Mouse (Mus musculus): Measurements from ENCODE around the gene Pdcd11. TPM values are rescaled to one million over a fixed set of nuclear protein-coding genes. Genes with fewer than 3 reads are reported as not detected.

The Pdcd11 gene
- polyA plus RNA-seq (2015; fragmentation: Nextera tagmentation; extraction: Ambion mirVana): 9.2 and 9.3 TPM in 2 replicates

DNA sequence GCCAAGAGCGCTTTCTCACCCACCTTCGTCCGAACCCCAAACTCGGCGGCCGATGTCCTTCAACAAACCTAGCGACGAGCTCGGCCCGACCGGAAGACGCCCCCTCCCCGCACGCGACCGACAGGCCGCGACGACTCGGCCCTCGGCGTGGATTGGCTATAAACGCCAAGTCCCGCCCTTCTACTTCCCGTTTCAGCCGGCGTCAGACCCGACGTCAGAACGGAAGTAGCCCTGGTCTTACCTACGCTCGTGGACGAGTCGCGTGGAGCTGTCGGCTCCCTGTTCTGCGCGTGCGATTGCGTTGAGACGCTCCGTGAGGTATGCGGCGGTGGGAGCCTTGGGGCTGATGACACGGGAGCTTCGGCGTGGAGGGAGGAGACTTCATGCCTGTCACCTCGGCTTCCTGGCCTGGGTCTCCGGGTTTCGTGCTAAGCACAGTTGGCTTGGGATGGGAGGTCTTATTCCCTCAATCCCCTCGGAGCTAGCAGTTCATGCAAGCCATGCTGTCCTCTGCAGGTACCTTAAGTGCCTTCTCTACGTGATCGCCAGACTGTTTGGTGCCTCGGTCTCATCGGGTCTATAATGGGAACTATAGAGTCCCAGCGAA is at the start of gene Pdcd11, which contains the start of gene Usmg5:
TSS of gene Pdcd11 (plus strand) at position 219 of the 607 bp plus-strand sequence.
TSS of gene Usmg5 (minus strand) at position 98 of the 607 bp plus-strand sequence.
- Histone ChIP-seq H3K27me3 (replicated peaks) (no peaks in the 10 kb centered on the region), H3K4me2 (replicated peaks) (peak within 1 kb of the TSS; percentile 67), H3K27ac (peak within 1 kb of the TSS; percentile 83), H3K9ac (peak within 1 kb of the TSS; percentile 98), H3K4me3 (replicated peaks) (peak within 1 kb of the TSS; percentile 89), H3K9me3 (no peaks in the 10 kb centered on the region), H3K36me3 (peaks cover 4% of the 10 kb centered on the region; the same call in 1 of the 2 replicates), H3K4me1 (replicated peaks) (peaks cover 11% of the 10 kb centered on the region; the same call in 1 of the 2 replicates)
- ATAC-seq: peak; percentile 100
- WGBS: under 1% methylated on average over 56 of the region's 56 CpGs

DNA sequence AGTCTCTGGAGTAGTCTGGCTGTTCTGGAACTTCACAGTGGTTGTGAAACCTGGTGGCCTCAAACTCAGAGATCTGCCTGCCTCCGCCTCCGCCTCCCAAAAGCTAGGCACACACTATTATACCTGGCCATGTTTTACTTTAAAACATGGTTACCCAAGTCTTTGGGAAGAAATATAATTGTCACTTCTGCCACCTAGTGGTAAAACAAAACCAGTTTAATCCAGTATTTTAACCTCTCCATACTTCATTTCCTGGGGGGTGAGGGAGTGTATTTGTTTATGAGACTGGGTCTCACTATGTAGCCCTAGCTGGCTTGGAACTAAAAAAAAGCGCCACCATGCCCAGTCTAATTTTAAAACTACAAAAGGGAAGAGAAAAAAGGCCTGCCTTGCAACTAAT is 47.0 kb upstream of the Pdcd11 start:
- Histone ChIP-seq H3K4me3 (replicated peaks) (no peak overlapping the region), H3K36me3 (0 out of 2 replicates have a peak, but pooled peaks cover 4% of the 10 kb centered on the region), H3K27me3 (replicated peaks) (no peaks in the 10 kb centered on the region), H3K9me3 (no peaks in the 10 kb centered on the region), H3K4me2 (replicated peaks) (no peak overlapping the region), H3K4me1 (replicated peaks) (no peaks in the 10 kb centered on the region), H3K27ac (no peak overlapping the region), H3K9ac (no peak overlapping the region)
- ATAC-seq: no peak
- 85% methylated on average over 3 of the region's 3 CpGs for WGBS

DNA sequence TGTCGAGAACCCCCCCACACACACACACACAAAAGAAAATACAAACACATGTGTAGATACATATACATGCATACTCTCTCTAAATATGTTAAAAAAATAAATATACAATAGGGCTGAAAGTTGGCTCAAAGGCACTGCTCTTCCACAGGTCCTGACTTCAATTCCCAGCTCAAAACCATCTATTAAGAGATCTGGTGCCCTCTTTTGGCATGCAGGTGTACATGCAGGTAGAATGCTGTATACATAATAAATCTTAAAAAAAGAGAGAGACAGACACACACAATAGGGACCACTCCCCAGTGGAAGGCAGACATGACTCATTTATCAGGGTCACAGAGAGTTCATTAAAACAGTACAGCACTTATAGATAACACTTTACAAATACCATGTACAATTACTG is 44.2 kb upstream of the Pdcd11 start:
- Histone ChIP-seq H3K9ac (no peak overlapping the region), H3K27me3 (replicated peaks) (no peaks in the 10 kb centered on the region), H3K4me3 (replicated peaks) (no peak overlapping the region), H3K4me1 (replicated peaks) (peaks cover 9% of the 10 kb centered on the region), H3K36me3 (no peaks in the 10 kb centered on the region), H3K9me3 (no peaks in the 10 kb centered on the region), H3K27ac (no peak overlapping the region), H3K4me2 (replicated peaks) (no peak overlapping the region)
- 93% methylated on average over 1 of the region's 1 CpGs for WGBS
- no peak for ATAC-seq

DNA sequence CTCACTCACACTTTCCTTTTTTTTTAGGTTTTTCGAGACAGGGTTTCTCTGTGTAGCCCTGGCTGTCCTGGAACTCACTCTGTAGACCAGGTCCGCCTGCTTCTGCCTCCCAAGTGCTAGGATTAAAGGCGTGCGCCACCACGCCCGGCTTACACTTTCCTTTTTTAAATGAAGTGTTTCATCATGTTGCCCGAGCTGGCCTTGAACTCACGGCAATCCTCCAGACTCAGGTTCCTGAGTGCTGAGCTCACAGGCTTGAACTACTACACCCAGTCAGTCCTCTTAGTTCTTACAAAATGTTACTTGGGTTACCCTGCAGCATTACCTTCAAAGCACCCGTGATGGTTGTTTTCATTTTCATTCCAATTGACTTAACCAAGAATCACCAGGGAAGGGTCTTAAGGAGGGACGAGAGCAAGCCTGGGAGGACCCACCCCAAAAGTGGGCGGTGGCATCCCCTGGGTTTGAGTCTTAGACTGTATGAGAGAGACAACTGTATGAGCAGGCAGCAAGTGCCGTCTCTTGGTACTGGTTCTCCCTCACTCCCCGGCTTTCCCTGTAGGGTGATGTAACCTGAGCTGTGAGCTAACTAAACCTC is 43.2 kb upstream of the Pdcd11 start:
- WGBS: 86% methylated on average over 13 of the region's 13 CpGs
- Histone ChIP-seq H3K9me3 (no peaks in the 10 kb centered on the region), H3K36me3 (no peaks in the 10 kb centered on the region), H3K27me3 (replicated peaks) (no peaks in the 10 kb centered on the region), H3K4me3 (replicated peaks) (no peak overlapping the region), H3K4me1 (replicated peaks) (peaks cover 9% of the 10 kb centered on the region), H3K27ac (no peak overlapping the region), H3K4me2 (replicated peaks) (no peak overlapping the region), H3K9ac (no peak overlapping the region)
- no peak for ATAC-seq

DNA sequence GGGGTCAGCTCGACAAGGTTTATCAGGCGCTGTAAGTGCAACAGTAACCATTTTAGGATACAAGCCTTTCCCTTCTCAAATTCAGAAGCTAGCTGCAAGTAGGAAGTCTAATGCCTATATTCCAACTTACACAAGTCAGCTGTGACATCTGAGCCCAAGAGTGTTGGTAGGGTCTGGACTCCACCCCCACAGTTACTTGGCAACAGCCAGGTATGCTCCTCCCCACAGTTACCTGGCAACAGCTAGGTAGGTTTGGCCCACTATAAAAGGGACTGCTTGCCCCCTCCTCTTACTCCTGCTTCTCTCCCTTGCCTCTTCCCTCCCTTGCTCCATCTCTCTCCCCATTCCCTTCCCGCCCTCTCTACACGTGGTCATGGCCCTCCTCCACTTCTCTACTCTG is 41.5 kb upstream of the Pdcd11 start:
- no peak overlapping the region for H3K4me3 ChIP-seq (replicated peaks)
- peaks cover 9% of the 10 kb centered on the region for H3K4me1 ChIP-seq (replicated peaks)
- H3K4me2 ChIP-seq (replicated peaks): peak overlapping the region; percentile 65
- H3K27me3 ChIP-seq (replicated peaks): no peaks in the 10 kb centered on the region
- H3K9ac ChIP-seq: no peak overlapping the region
- 54% methylated on average over 4 of the region's 4 CpGs for WGBS
- no peak overlapping the region for H3K27ac ChIP-seq
- no peaks in the 10 kb centered on the region for H3K36me3 ChIP-seq
- no peaks in the 10 kb centered on the region for H3K9me3 ChIP-seq
- no peak for ATAC-seq

DNA sequence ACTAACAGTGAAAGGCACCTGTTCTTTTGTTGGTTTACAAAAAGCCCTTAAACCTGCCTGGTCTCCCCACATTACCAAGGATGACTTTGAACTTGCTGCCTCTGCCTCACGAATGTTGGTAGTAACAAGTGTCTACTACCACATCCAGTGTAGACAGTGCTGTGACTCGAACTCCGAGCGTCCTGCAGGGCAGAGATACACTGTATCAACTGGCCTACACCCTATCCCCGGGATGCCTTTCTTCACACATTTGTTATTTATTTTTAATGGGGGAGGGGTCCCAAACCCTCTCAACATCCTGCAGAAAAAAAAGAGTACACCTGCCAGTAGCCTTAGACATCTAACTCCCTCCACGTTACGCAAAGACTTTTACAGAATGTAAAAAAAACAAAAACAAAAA is 40.7 kb upstream of the Pdcd11 start:
- Histone ChIP-seq H3K27ac (no peak overlapping the region), H3K4me1 (replicated peaks) (peaks cover 9% of the 10 kb centered on the region), H3K4me2 (replicated peaks) (peak overlapping the region; percentile 65), H3K9me3 (no peaks in the 10 kb centered on the region), H3K27me3 (replicated peaks) (no peaks in the 10 kb centered on the region), H3K4me3 (replicated peaks) (peak overlapping the region; percentile 84), H3K36me3 (no peaks in the 10 kb centered on the region), H3K9ac (peak overlapping the region; percentile 82)
- ATAC-seq: no peak
- 6% methylated on average over 7 of the region's 7 CpGs for WGBS

DNA sequence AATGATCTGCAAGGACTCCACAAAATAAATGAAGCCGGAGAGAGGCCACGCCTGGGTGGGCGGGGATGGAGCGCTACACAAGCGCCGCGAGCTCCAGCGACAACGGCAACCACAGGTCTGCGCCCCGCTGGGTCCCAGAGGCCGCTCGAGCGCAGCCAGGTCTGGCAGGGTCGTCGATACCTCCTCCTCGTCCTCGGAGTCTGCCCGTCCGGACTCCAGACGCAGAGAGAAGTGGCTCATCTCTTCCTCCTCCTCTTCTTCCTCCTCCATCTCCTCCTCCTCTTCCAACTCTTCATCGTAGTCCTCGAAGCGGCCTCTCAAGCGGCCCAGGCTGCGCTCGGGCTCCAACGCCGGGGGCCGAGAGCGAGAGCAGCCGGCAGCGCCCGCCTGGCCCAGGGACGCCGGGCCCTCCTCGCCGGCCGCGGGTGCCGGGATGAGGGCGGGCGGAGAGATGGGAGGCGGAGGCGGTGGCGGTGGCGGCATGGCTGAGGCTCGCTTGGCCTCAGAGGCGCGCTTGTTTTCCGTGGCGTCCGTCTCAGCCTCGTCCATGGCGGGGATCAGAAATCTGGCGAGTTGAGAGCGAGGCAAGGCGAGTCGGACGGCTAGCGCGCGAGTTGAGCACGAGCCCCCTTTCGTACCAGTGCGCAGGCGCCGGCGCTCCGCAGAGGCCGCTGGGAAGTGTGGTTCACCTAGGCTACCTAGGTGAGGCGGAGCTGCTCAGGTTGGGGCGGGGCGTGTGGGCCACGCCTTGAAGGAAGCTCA is 40.1 kb upstream of the Pdcd11 start, which contains the start of gene Pcgf6:
TSS of gene Pcgf6 (minus strand) at position 636 of the 762 bp plus-strand sequence.
- peak within 1 kb of the TSS; percentile 82 for H3K9ac ChIP-seq
- under 1% methylated on average over 75 of the region's 75 CpGs for WGBS
- peaks cover 9% of the 10 kb centered on the region for H3K4me1 ChIP-seq (replicated peaks)
- H3K4me2 ChIP-seq (replicated peaks): peak within 1 kb of the TSS; percentile 65
- no peaks in the 10 kb centered on the region for H3K9me3 ChIP-seq
- H3K36me3 ChIP-seq: no peaks in the 10 kb centered on the region
- no peaks in the 10 kb centered on the region for H3K27me3 ChIP-seq (replicated peaks)
- peak within 1 kb of the TSS; percentile 84 for H3K4me3 ChIP-seq (replicated peaks)
- ATAC-seq: peak; percentile 91
- H3K27ac ChIP-seq: peak within 1 kb of the TSS; percentile 91

DNA sequence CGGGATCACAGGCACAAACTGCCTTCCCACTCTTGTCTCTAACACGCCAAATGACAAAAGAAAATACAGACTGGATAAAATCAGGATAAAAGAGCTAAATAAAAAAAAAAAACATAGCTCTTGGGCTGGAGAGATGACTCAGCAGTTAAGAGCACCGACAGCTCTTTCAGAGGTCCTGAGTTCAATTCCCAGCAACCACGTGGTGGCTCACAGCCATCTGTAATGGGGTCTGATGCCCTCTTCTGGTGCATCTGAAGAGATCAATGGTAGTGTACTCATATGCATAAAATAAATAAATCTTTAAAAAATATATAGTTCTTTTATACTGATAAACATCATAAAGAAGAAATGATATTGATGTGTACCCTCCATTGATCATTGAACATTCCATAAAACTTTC is 37.6 kb upstream of the Pdcd11 start:
- no peak for ATAC-seq
- H3K27ac ChIP-seq: no peak overlapping the region
- no peak overlapping the region for H3K4me2 ChIP-seq (replicated peaks)
- no peaks in the 10 kb centered on the region for H3K27me3 ChIP-seq (replicated peaks)
- no peak overlapping the region for H3K9ac ChIP-seq
- no peaks in the 10 kb centered on the region for H3K9me3 ChIP-seq
- peaks cover 9% of the 10 kb centered on the region for H3K4me1 ChIP-seq (replicated peaks)
- H3K36me3 ChIP-seq: no peaks in the 10 kb centered on the region
- 73% methylated on average over 4 of the region's 4 CpGs for WGBS
- H3K4me3 ChIP-seq (replicated peaks): no peak overlapping the region

DNA sequence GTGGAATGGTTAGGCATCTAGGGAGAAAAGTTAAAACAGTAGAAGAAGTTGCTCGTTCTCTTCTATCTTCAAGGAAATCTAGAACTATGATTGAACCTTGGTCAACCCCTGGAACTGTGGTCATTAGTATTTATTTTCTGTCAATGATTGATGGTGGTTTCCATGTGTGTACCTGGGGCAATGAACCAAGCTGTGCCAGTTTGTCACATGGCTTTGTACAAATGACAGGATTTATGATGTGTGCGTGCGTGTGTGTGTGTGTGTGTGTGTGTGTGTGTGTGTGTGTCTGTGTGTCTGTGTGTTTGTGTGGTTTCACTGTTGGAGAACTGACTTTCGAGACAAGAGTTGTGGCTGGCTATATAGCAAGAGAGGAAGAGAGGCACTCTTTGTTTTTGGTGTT is 37.1 kb upstream of the Pdcd11 start:
- no peaks in the 10 kb centered on the region for H3K27me3 ChIP-seq (replicated peaks)
- ATAC-seq: peak; percentile 69
- H3K9me3 ChIP-seq: no peaks in the 10 kb centered on the region
- no peaks in the 10 kb centered on the region for H3K36me3 ChIP-seq
- H3K9ac ChIP-seq: no peak overlapping the region
- H3K27ac ChIP-seq: peak overlapping the region; percentile 27; the same call in 1 of the 2 replicates
- 56% methylated on average over 4 of the region's 4 CpGs for WGBS
- no peak overlapping the region for H3K4me2 ChIP-seq (replicated peaks)
- H3K4me1 ChIP-seq (replicated peaks): peaks cover 9% of the 10 kb centered on the region
- no peak overlapping the region for H3K4me3 ChIP-seq (replicated peaks)

DNA sequence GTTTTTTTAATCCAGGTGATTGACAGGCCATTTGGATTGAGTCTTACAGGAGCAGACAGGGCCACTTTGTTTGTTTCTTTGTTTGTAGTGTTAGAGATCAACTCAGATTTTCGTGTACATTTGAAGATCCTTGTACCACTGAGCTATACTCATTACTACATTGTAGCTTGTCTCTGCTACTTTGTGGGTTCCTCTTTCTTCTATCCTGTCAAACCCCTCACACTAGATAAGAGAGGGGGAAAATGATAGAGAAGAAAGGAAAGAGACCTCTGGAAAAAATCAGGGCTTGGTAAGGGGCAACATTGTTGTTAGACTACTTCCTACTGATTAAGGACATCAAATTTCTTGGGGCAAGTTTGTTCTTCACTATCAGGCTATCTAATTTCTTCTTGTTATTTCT is 32.9 kb upstream of the Pdcd11 start:
- Histone ChIP-seq H3K27ac (no peak overlapping the region), H3K4me2 (replicated peaks) (no peak overlapping the region), H3K36me3 (no peaks in the 10 kb centered on the region), H3K9me3 (no peaks in the 10 kb centered on the region), H3K27me3 (replicated peaks) (no peaks in the 10 kb centered on the region), H3K9ac (no peak overlapping the region), H3K4me1 (replicated peaks) (no peaks in the 10 kb centered on the region), H3K4me3 (replicated peaks) (no peak overlapping the region)
- 65% methylated on average over 1 of the region's 1 CpGs for WGBS
- no peak for ATAC-seq

DNA sequence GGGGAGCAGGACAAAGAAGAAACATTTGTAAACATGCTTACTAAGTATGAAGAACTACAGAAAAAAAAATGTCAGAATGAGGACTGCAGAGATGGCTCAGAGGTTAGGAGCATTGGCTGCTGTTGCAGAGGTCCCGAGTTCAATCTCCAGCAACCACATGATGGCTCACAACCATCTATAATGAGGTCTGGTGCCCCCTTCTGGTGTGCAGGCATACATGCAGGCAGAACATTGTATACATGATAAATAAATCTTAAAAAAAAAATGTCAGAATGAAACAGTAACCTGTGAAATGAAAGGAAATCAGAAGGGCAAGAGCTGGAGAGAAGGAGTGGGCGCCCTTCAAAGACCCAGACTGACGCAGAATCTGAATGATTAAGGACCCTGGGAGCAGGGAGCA is 24.7 kb upstream of the Pdcd11 start:
- no peak for ATAC-seq
- no peaks in the 10 kb centered on the region for H3K27me3 ChIP-seq (replicated peaks)
- no peaks in the 10 kb centered on the region for H3K36me3 ChIP-seq
- WGBS: 91% methylated on average over 3 of the region's 3 CpGs
- H3K4me3 ChIP-seq (replicated peaks): no peak overlapping the region
- no peak overlapping the region for H3K27ac ChIP-seq
- peaks cover 6% of the 10 kb centered on the region; the same call in 1 of the 2 replicates for H3K4me1 ChIP-seq (replicated peaks)
- H3K9ac ChIP-seq: no peak overlapping the region
- no peaks in the 10 kb centered on the region for H3K9me3 ChIP-seq
- H3K4me2 ChIP-seq (replicated peaks): no peak overlapping the region

DNA sequence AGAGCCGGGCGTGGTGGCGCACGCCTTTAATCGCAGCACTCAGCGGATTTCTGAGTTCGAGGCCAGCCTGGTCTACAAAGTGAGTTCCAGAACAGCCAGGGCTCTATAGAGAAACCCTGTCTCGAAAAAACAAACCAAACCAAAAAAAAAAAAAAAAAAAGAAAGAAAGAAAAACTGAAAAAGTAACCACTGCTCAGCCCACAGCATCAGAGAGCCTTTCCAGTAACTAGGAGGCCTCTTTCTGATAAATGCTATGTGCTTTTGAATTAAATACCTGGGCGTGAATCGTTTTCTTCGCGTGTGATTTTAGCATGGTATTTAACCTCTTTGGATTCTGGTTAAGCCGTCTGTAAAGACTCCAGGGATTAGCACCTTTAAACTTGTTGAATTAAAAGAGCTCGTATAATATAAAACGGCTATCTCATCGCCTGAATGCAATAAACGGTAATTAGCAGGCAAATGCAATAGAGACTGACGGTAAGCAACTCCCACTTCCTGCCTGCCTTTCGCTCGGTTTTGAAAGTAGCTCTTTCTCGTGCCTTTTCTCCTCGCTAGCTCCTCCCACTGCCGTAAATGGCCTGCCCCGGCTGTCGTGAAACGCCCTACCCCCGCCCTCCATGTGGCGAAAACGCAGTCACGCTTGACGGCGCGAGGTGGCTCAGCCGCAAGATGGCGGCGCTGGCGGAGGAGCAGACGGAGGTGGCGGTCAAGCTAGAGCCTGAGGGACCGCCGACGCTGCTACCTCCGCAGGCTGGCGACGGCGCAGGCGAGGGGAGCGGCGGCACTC is 23.3 kb upstream of the Pdcd11 start, which contains the start of gene Taf5:
TSS of gene Taf5 (plus strand) at position 651 of the 787 bp plus-strand sequence.
- Histone ChIP-seq H3K4me1 (replicated peaks) (peaks cover 6% of the 10 kb centered on the region; the same call in 1 of the 2 replicates), H3K36me3 (no peaks in the 10 kb centered on the region), H3K27ac (peak within 1 kb of the TSS; percentile 83), H3K9me3 (no peaks in the 10 kb centered on the region), H3K27me3 (replicated peaks) (no peaks in the 10 kb centered on the region), H3K4me3 (replicated peaks) (peak within 1 kb of the TSS; percentile 88), H3K4me2 (replicated peaks) (peak within 1 kb of the TSS; percentile 73), H3K9ac (peak within 1 kb of the TSS; percentile 97)
- ATAC-seq: peak; percentile 88
- 11% methylated on average over 46 of the region's 49 CpGs for WGBS
